Mouse (Mus musculus) ES-Bruce4 (cell line): ENCODE measurements around the gene Ppp2r2c.

Experiments
- CTCF ChIP-seq: IDR thresholded peaks from one replicate; pipeline ENCODE4 v1.8.1; 2011; ENCODE audit warnings: low read depth, low read length
- POLR2A ChIP-seq: IDR thresholded peaks from one replicate; pipeline ENCODE4 v1.8.1; 2011; ENCODE audit warnings: low read length; ENCODE audit not compliant: insufficient read depth

DNA sequence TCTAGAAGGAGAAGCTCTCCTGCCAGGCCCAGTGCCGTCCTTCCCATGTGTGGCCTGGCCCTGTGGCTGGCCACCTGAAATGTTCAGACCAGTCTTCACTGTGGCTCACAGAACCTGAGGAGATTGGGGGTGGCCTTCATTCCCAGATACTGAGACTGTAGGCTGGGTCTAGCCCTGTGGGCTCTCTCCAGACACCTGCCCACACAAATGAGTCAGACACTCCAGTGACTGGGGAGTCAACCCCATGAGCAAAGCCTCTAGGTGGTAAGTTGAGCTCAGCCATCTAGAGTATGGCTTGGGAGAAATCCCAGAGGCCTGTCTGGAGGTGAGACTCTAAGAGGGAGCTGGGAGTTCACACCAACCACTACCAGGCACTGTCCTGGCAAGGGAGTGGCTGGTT, 53.6 kb downstream of the Ppp2r2c start:
- TF ChIP-seq CTCF (no peak), POLR2A (no peak)
